Mouse (Mus musculus) liver, adult 2 months (tissue): Measurements from ENCODE around the gene Fap.

ENCODE experiments used
- CTCF ChIP-seq: fragments of 200-500 bp; IDR thresholded peaks from 2 replicates; pipeline ENCODE4 v1.5.1; 2011; ENCODE audit warnings: low read depth, low read length, control low read depth
- POLR2A ChIP-seq: fragments of 200-500 bp; IDR thresholded peaks from 2 replicates; pipeline ENCODE4 v1.6.1; 2011; ENCODE audit warnings: low read length, control low read depth; ENCODE audit not compliant: insufficient read depth; ENCODE audit errors: extremely low read depth

- TF ChIP-seq CTCF (no peak), POLR2A (no peak)
Measured at GRCm38 (mm10) chr2:62495407-62495806, 78.5 kb downstream of the Fap start.
